Mouse (Mus musculus) CH12.LX (cell line): Measurements from ENCODE around the gene Bbof1. TPM values are rescaled to one million over a fixed set of nuclear protein-coding genes. Genes with fewer than 3 reads are reported as not detected.

Experiments
- DNase-seq: peaks from one replicate; pipeline ENCODE4 v3.0.0-alpha.2; 2013; ENCODE audit errors: extremely low read depth
- H3K27ac ChIP-seq: 2 replicates; pipeline ENCODE4 v1.5.1; 2012; ENCODE audit warnings: low read depth, mild to moderate bottlenecking, control low read depth, moderate library complexity; ENCODE audit not compliant: insufficient read depth
- H3K27me3 ChIP-seq: replicated peaks from 2 replicates; pipeline ENCODE3; 2012; ENCODE audit warnings: inconsistent platforms
- H3K36me3 ChIP-seq, 2 experiments: replicated peaks in 1 of 2; 2 replicates each; pipeline versions ENCODE3 to v1.6.1; 2012; ENCODE audit warnings: inconsistent platforms in 1 of 2, low read length in 1 of 2, mild to moderate bottlenecking in 1 of 2, mixed read lengths in 1 of 2, moderate library complexity in 1 of 2; ENCODE audit not compliant: control insufficient read depth in 1 of 2, insufficient read depth in 1 of 2
- H3K4me1 ChIP-seq, 2 experiments: 2 replicates each; pipeline ENCODE4 v1.6.1; 2012; ENCODE audit warnings: inconsistent platforms in 1 of 2, moderate library complexity in 1 of 2; ENCODE audit not compliant: insufficient read depth in 2 of 2, control insufficient read depth in 1 of 2
- H3K4me2 ChIP-seq: 2 replicates; pipeline ENCODE4 v1.6.1; 2012; ENCODE audit warnings: low read depth, mild to moderate bottlenecking, control low read depth; ENCODE audit not compliant: poor library complexity, insufficient read depth, severe bottlenecking
- H3K4me3 ChIP-seq, 3 experiments: fragments of 150-350 bp in 1 of 3; sonication (generic) in 1 of 3; replicated peaks in 1 of 3; 2 replicates each; pipeline versions ENCODE3 to v1.5.1; 2011 to 2012; ENCODE audit warnings: low read depth in 2 of 3, low read length in 2 of 3, mild to moderate bottlenecking in 2 of 3, moderate library complexity in 2 of 3, control low read depth in 1 of 3, improper control_type of control experiment in 1 of 3, inconsistent platforms in 1 of 3, mixed read lengths in 1 of 3; ENCODE audit not compliant: poor library complexity in 1 of 3
- H3K79me2 ChIP-seq: replicated peaks from 2 replicates; pipeline ENCODE4 v1.6.1; 2012; ENCODE audit warnings: mild to moderate bottlenecking, moderate library complexity; ENCODE audit not compliant: control insufficient read depth, poor library complexity, insufficient read depth, severe bottlenecking; ENCODE audit errors: extremely low read depth
- H3K9ac ChIP-seq: 2 replicates; pipeline ENCODE4 v1.6.1; 2012; ENCODE audit warnings: low read depth, mild to moderate bottlenecking, control low read depth, moderate library complexity; ENCODE audit not compliant: insufficient read depth
- H3K9me3 ChIP-seq: replicated peaks from 2 replicates; pipeline ENCODE3; 2012; ENCODE audit warnings: low read length, inconsistent platforms, mixed read lengths
- CHD1 ChIP-seq: IDR thresholded peaks from 2 replicates; pipeline ENCODE4 v1.6.1; 2012; ENCODE audit warnings: low read depth, low read length, improper control_type of control experiment, inconsistent platforms
- CHD2 ChIP-seq: IDR thresholded peaks from 2 replicates; pipeline ENCODE4 v1.6.1; 2011; ENCODE audit warnings: low read length, improper control_type of control experiment
- ELF1 ChIP-seq: IDR thresholded peaks from 2 replicates; pipeline ENCODE4 v1.6.1; 2014; ENCODE audit warnings: low read depth, mild to moderate bottlenecking, inconsistent platforms, low read length, improper control_type of control experiment
- EP300 ChIP-seq: IDR thresholded peaks from 2 replicates; pipeline ENCODE4 v1.6.1; 2011; ENCODE audit warnings: low read length, improper control_type of control experiment
- ETS1 ChIP-seq: conservative IDR thresholded peaks from 2 replicates; pipeline ENCODE4 v1.6.1; 2012; ENCODE audit warnings: low read depth, mild to moderate bottlenecking, inconsistent platforms, low read length, improper control_type of control experiment, moderate library complexity
- JUN ChIP-seq: IDR thresholded peaks from 2 replicates; pipeline ENCODE4 v1.6.1; 2011; ENCODE audit warnings: low read depth, mild to moderate bottlenecking, low read length, improper control_type of control experiment, moderate library complexity; ENCODE audit not compliant: insufficient read depth
- JUND ChIP-seq: conservative IDR thresholded peaks from 2 replicates; pipeline ENCODE4 v1.6.1; 2011; ENCODE audit warnings: low read depth, low read length, improper control_type of control experiment
- MAX ChIP-seq: IDR thresholded peaks from 2 replicates; pipeline ENCODE4 v1.6.1; 2011; ENCODE audit warnings: low read length, improper control_type of control experiment
- MXI1 ChIP-seq: IDR thresholded peaks from 2 replicates; pipeline ENCODE4 v1.6.1; 2011; ENCODE audit warnings: mild to moderate bottlenecking, low read depth, low read length, improper control_type of control experiment
- POLR2A ChIP-seq: IDR thresholded peaks from 2 replicates; pipeline ENCODE4 v1.6.1; 2011; ENCODE audit warnings: low read depth, mild to moderate bottlenecking, improper control_type of control experiment, low read length
- RAD21 ChIP-seq: IDR thresholded peaks from 2 replicates; pipeline ENCODE4 v1.6.1; 2011; ENCODE audit warnings: low read depth, mild to moderate bottlenecking, low read length, improper control_type of control experiment, moderate library complexity
- UBTF ChIP-seq: IDR thresholded peaks from 2 replicates; pipeline ENCODE4 v1.6.1; 2012; ENCODE audit warnings: low read depth, mild to moderate bottlenecking, inconsistent platforms, low read length, improper control_type of control experiment, moderate library complexity
- USF2 ChIP-seq: conservative IDR thresholded peaks from 2 replicates; pipeline ENCODE4 v1.6.1; 2011; ENCODE audit warnings: low read depth, low read length, improper control_type of control experiment
- ZKSCAN1 ChIP-seq: IDR thresholded peaks from 2 replicates; pipeline ENCODE4 v1.6.1; 2012; ENCODE audit warnings: low read depth, inconsistent platforms, low read length, improper control_type of control experiment, borderline replicate concordance
- ZMIZ1 ChIP-seq: IDR thresholded peaks from 2 replicates; pipeline ENCODE4 v1.6.1; 2012; ENCODE audit warnings: low read depth, mild to moderate bottlenecking, inconsistent platforms, low read length, improper control_type of control experiment
- ZNF384 ChIP-seq: IDR thresholded peaks from 2 replicates; pipeline ENCODE4 v1.6.1; 2012; ENCODE audit warnings: low read depth, low read length, improper control_type of control experiment, inconsistent platforms
- dilution Hi-C: fragments of 300-500 bp; cut with MboI; formaldehyde crosslinking; loops from 2 replicates; pipeline ENCODE4 v1.14.3; 2020; ENCODE audit warnings: low sequenced_read_pairs; ENCODE audit not compliant: extremely low pct_unique_long_range_greater_than_20kb, extremely low pct_ligation_motif_present
- in situ Hi-C: fragments of 300-500 bp; cut with MboI; formaldehyde crosslinking; loops from 3 replicates; pipeline ENCODE4 v1.14.3; 2019; ENCODE audit warnings: low sequenced_read_pairs, low pct_ligation_motif_present, low pct_unique_long_range_greater_than_20kb, mixed read lengths
- polyA plus RNA-seq: library from polyadenylated mRNA; unstranded; fragments of >175 nt; gene quantifications from 2 replicates; pipeline ENCODE4 v1.2.1, GENCODE M21; 2012; ENCODE audit warnings: low read depth; ENCODE audit not compliant: insufficient read length
- total RNA-seq, 2 experiments: library from RNA; depleted of rRNA; stranded (reverse); fragments of 300-350 nt in 1 of 2; fragments of >200 nt in 1 of 2; gene quantifications; 2 replicates each; pipeline ENCODE4 v1.2.3; 2012 to 2014

Gene Bbof1
- total and polyA plus RNA-seq, 3 experiments = 0.24 to 0.41 (median 0.34) TPM

GRCm38 (mm10) chr12:84417605-84417922, 8.7 kb downstream of the Bbof1 start:
- dilution Hi-C loops = no loop called here
- no peak overlapping the region for H3K27ac ChIP-seq

GRCm38 (mm10) chr12:84423990-84424389, 15.1 kb downstream of the Bbof1 start:
- Histone ChIP-seq H3K79me2 (no peaks in the 10 kb centered on the region), H3K27ac (no peak overlapping the region), H3K9ac (no peak overlapping the region), H3K36me3 (no peaks in the 10 kb centered on the region), H3K9me3 (no peaks in the 10 kb centered on the region), H3K4me3 (no peak overlapping the region), H3K27me3 (no peaks in the 10 kb centered on the region), H3K4me1 (no peaks in the 10 kb centered on the region), H3K4me2 (no peak overlapping the region)
- in situ Hi-C loops (no loop called here), dilution Hi-C loops (no loop called here)
- TF ChIP-seq JUN = no peak
- no peak for TF ChIP-seq MXI1
- TF ChIP-seq MAX = no peak
- TF ChIP-seq ZMIZ1 = no peak
- no peak for TF ChIP-seq ZNF384
- no peak for TF ChIP-seq USF2
- TF ChIP-seq UBTF = no peak
- TF ChIP-seq ELF1 = no peak
- no peak for TF ChIP-seq RAD21
- TF ChIP-seq EP300 = no peak
- TF ChIP-seq CHD1 = no peak
- no peak for TF ChIP-seq CHD2
- TF ChIP-seq JUND = no peak
- TF ChIP-seq ZKSCAN1 = no peak
- DNase-seq = no peak

More at GRCm38 (mm10) chr12:84417605-84417922, 8.7 kb downstream of the Bbof1 start:
- Histone ChIP-seq H3K36me3 (peaks cover 0 to 2% of the 10 kb centered on the region in 2 experiments), H3K9me3 (no peaks in the 10 kb centered on the region), H3K4me3 (peak overlapping the region; percentile 44 to 78 (median 55)), H3K4me1 (peaks cover 0 to 21% of the 10 kb centered on the region in 2 experiments; a peak in 2 of 4 replicates), H3K27me3 (no peaks in the 10 kb centered on the region), H3K9ac (peak overlapping the region; percentile 50), H3K79me2 (no peaks in the 10 kb centered on the region)
- in situ Hi-C loops = no loop called here
- DNase-seq = no peak
- TF ChIP-seq CHD2 (no peak), ETS1 (no peak), ZNF384 (no peak), POLR2A (no peak), MAX (no peak), ZMIZ1 (no peak), ZKSCAN1 (no peak)
- TF ChIP-seq, all 38 proteins: peak for 0
- peak overlapping the region; percentile 59 for H3K4me2 ChIP-seq
